Mouse (Mus musculus): ENCODE results near the gene Adamts5. TPM values are rescaled to one million over a fixed set of nuclear protein-coding genes. Genes with fewer than 3 reads are reported as not detected.

Adamts5 gene
- polyA plus RNA-seq, 1 experiment, result 3.6 TPM

- 76% methylated on average over 10 of the region's 10 CpGs for WGBS
- TF ChIP-seq POLR2A (IDR thresholded peaks at IDR 0.05; ENCODE audit: borderline replicate concordance, control insufficient read depth, low read depth, low read length), result no peak
- no peak for TF ChIP-seq CTCF (IDR thresholded peaks at IDR 0.05; ENCODE audit: control insufficient read depth, insufficient read depth, low read length)
- no peaks in the 10 kb centered on the region for H3K4me1 ChIP-seq (ENCODE audit: control insufficient read depth, insufficient read depth, low read length)
- no peak overlapping the region for H3K27ac ChIP-seq (ENCODE audit: control insufficient read depth, insufficient read depth, low read depth, low read length, poor library complexity)
- H3K4me3 ChIP-seq (replicated peaks; ENCODE audit: control insufficient read depth, low read depth, low read length), result no peak overlapping the region
Measured at GRCm38 (mm10) chr16:85898816-85899215, 2.8 kb downstream of the Adamts5 start.

GRCm38 (mm10) chr16:85898391-85898790 is 3.2 kb downstream of the Adamts5 start:
- no peak overlapping the region for H3K4me3 ChIP-seq (replicated peaks; ENCODE audit: control insufficient read depth, low read depth, low read length)
- TF ChIP-seq POLR2A (IDR thresholded peaks at IDR 0.05; ENCODE audit: borderline replicate concordance, control insufficient read depth, low read depth, low read length) (no peak), CTCF (IDR thresholded peaks at IDR 0.05; ENCODE audit: control insufficient read depth, insufficient read depth, low read length) (no peak)
- H3K4me1 ChIP-seq (ENCODE audit: control insufficient read depth, insufficient read depth, low read length), result no peaks in the 10 kb centered on the region
- WGBS, result 58% methylated on average over 4 of the region's 4 CpGs
- H3K27ac ChIP-seq (ENCODE audit: control insufficient read depth, insufficient read depth, low read depth, low read length, poor library complexity), result no peak overlapping the region

DNA sequence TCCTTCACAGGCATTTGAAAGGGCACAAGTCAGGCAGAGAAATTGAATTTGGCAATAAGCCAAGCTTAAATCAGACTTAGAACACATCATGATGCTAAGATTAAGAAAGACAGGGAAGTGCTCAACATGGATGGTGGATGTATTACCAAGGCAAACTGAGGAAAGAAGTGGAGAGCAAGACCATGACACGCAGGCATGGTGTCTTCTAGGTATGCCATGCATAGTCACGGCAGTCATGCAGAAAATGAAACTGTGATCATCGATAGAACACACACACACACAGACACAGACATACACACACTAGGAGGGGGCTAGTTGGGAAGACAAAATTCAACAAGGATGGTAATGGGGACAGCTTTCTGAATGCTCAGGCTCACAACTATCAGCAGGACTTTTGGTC is 3.8 kb downstream of the Adamts5 start:
- H3K4me1 ChIP-seq (ENCODE audit: control insufficient read depth, insufficient read depth, low read length), result no peaks in the 10 kb centered on the region
- 80% methylated on average over 3 of the region's 3 CpGs for WGBS
- no peak for TF ChIP-seq POLR2A (IDR thresholded peaks at IDR 0.05; ENCODE audit: borderline replicate concordance, control insufficient read depth, low read depth, low read length)
- TF ChIP-seq CTCF (IDR thresholded peaks at IDR 0.05; ENCODE audit: control insufficient read depth, insufficient read depth, low read length), result no peak
- H3K27ac ChIP-seq (ENCODE audit: control insufficient read depth, insufficient read depth, low read depth, low read length, poor library complexity), result no peak overlapping the region
- H3K4me3 ChIP-seq (replicated peaks; ENCODE audit: control insufficient read depth, low read depth, low read length), result no peak overlapping the region

- TF ChIP-seq POLR2A (IDR thresholded peaks at IDR 0.05; ENCODE audit: borderline replicate concordance, control insufficient read depth, low read depth, low read length) (no peak), CTCF (IDR thresholded peaks at IDR 0.05; ENCODE audit: control insufficient read depth, insufficient read depth, low read length) (no peak)
- no peaks in the 10 kb centered on the region for H3K4me1 ChIP-seq (ENCODE audit: control insufficient read depth, insufficient read depth, low read length)
- 74% methylated on average over 4 of the region's 4 CpGs for WGBS
Measured at GRCm38 (mm10) chr16:85895948-85896347, 5.7 kb downstream of the Adamts5 start.

DNA sequence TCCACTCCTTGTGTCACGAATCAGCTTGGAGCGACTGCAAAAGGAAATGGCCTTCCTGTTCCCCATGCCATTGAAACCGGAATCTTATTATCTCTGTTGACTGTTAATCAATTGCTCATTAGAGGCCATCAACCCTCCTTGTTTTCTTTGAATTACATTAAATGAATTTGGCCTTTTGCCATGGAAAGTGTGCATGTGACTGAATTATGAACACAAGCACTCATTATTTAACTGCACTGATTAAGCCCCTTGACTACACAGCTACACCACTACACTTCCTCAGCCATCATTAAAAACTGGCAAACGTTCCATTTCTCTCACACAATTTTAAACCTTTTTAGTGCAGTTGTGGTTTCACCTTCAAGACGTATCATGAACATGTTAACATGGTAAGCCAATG is 11.8 kb downstream of the Adamts5 start:
- WGBS, result 57% methylated on average over 5 of the region's 5 CpGs
- H3K4me1 ChIP-seq (ENCODE audit: control insufficient read depth, insufficient read depth, low read length), result no peaks in the 10 kb centered on the region
- TF ChIP-seq CTCF (IDR thresholded peaks at IDR 0.05; ENCODE audit: control insufficient read depth, insufficient read depth, low read length) (no peak), POLR2A (IDR thresholded peaks at IDR 0.05; ENCODE audit: borderline replicate concordance, control insufficient read depth, low read depth, low read length) (no peak)
- no peak overlapping the region for H3K4me3 ChIP-seq (replicated peaks; ENCODE audit: control insufficient read depth, low read depth, low read length)
- H3K27ac ChIP-seq (ENCODE audit: control insufficient read depth, insufficient read depth, low read depth, low read length, poor library complexity), result no peak overlapping the region

More at GRCm38 (mm10) chr16:85895948-85896347, 5.7 kb downstream of the Adamts5 start:
- Histone ChIP-seq H3K27ac (ENCODE audit: control insufficient read depth, insufficient read depth, low read depth, low read length, poor library complexity) (no peak overlapping the region), H3K4me3 (replicated peaks; ENCODE audit: control insufficient read depth, low read depth, low read length) (no peak overlapping the region)

- TF ChIP-seq CTCF (IDR thresholded peaks at IDR 0.05; ENCODE audit: control insufficient read depth, insufficient read depth, low read length) (no peak), POLR2A (IDR thresholded peaks at IDR 0.05; ENCODE audit: borderline replicate concordance, control insufficient read depth, low read depth, low read length) (no peak)
- Histone ChIP-seq H3K27ac (ENCODE audit: control insufficient read depth, insufficient read depth, low read depth, low read length, poor library complexity) (no peak overlapping the region), H3K4me1 (ENCODE audit: control insufficient read depth, insufficient read depth, low read length) (no peaks in the 10 kb centered on the region), H3K4me3 (replicated peaks; ENCODE audit: control insufficient read depth, low read depth, low read length) (no peak overlapping the region)
- 79% methylated on average over 13 of the region's 13 CpGs for WGBS
Measured at GRCm38 (mm10) chr16:85887289-85888051, 14.2 kb downstream of the Adamts5 start.

- TF ChIP-seq CTCF (IDR thresholded peaks at IDR 0.05; ENCODE audit: control insufficient read depth, insufficient read depth, low read length), result no peak
- no peak for TF ChIP-seq POLR2A (IDR thresholded peaks at IDR 0.05; ENCODE audit: borderline replicate concordance, control insufficient read depth, low read depth, low read length)
- 85% methylated on average over 7 of the region's 7 CpGs for WGBS
- H3K4me1 ChIP-seq (ENCODE audit: control insufficient read depth, insufficient read depth, low read length), result no peaks in the 10 kb centered on the region
- no peak overlapping the region for H3K4me3 ChIP-seq (replicated peaks; ENCODE audit: control insufficient read depth, low read depth, low read length)
- no peak overlapping the region for H3K27ac ChIP-seq (ENCODE audit: control insufficient read depth, insufficient read depth, low read depth, low read length, poor library complexity)
Measured at GRCm38 (mm10) chr16:85879075-85879474, 22.6 kb downstream of the Adamts5 start.

DNA sequence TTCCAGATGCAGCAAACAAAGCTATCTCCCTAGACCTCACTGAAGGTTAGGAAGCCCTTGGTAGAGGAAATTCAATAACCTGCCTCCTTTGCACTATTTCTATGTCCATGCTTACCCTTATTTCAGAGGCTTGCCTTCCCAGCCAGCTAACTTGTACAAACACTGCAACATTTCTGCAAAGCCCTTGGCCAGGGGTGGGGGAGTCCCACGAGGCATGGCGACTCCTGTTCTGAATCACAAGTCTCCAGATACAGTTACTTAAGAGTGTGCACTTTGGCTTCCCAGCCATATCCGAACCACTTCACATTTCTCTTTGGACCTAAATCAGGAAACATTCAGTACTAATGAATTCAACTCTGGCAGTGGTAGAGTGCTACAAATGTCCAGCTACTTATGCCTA is 27.5 kb downstream of the Adamts5 start:
- TF ChIP-seq CTCF (IDR thresholded peaks at IDR 0.05; ENCODE audit: control insufficient read depth, insufficient read depth, low read length), result no peak
- no peak overlapping the region for H3K4me3 ChIP-seq (replicated peaks; ENCODE audit: control insufficient read depth, low read depth, low read length)
- no peaks in the 10 kb centered on the region for H3K4me1 ChIP-seq (ENCODE audit: control insufficient read depth, insufficient read depth, low read length)
- no peak overlapping the region for H3K27ac ChIP-seq (ENCODE audit: control insufficient read depth, insufficient read depth, low read depth, low read length, poor library complexity)
- 80% methylated on average over 3 of the region's 3 CpGs for WGBS

DNA sequence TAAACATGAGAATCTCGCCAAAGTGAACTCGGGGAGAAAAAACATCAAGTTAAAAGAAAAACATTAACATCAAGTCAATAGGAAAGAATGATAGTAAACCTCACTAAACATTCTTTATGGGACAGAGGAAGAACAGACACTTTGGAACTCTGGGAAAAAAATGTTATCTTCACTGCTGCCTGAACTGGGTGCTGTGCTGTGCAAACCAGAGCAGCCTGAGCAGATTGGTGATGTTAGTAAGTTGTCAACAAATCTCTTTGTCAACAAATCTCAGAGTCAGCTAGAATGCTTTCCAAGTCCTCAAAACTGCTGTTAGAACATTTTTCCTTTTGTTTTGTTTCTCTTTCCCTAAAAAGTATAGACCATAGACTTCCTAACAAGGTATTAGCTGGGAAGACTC is 29.7 kb downstream of the Adamts5 start:
- no peak overlapping the region for H3K27ac ChIP-seq (ENCODE audit: control insufficient read depth, insufficient read depth, low read depth, low read length, poor library complexity)
- WGBS, result 80% methylated on average over 2 of the region's 2 CpGs
- no peak overlapping the region for H3K4me3 ChIP-seq (replicated peaks; ENCODE audit: control insufficient read depth, low read depth, low read length)
- TF ChIP-seq CTCF (IDR thresholded peaks at IDR 0.05; ENCODE audit: control insufficient read depth, insufficient read depth, low read length) (no peak), POLR2A (IDR thresholded peaks at IDR 0.05; ENCODE audit: borderline replicate concordance, control insufficient read depth, low read depth, low read length) (no peak)
- H3K4me1 ChIP-seq (ENCODE audit: control insufficient read depth, insufficient read depth, low read length), result no peaks in the 10 kb centered on the region

Measured in bone marrow, adult 2 months (tissue).